Mouse (Mus musculus) olfactory bulb, adult 2 months (tissue): ENCODE data around the gene Plcb1.

Experiments
- CTCF ChIP-seq: fragments of 200-500 bp; IDR thresholded peaks from 2 replicates; pipeline ENCODE4 v1.5.1; 2012; ENCODE audit warnings: low read depth, mild to moderate bottlenecking, low read length, moderate library complexity; ENCODE audit not compliant: insufficient read depth
- POLR2A ChIP-seq: fragments of 200-500 bp; IDR thresholded peaks from 2 replicates; pipeline ENCODE4 v1.6.1; 2012; ENCODE audit warnings: mild to moderate bottlenecking, low read depth, low read length, moderate library complexity; ENCODE audit not compliant: insufficient read depth

DNA sequence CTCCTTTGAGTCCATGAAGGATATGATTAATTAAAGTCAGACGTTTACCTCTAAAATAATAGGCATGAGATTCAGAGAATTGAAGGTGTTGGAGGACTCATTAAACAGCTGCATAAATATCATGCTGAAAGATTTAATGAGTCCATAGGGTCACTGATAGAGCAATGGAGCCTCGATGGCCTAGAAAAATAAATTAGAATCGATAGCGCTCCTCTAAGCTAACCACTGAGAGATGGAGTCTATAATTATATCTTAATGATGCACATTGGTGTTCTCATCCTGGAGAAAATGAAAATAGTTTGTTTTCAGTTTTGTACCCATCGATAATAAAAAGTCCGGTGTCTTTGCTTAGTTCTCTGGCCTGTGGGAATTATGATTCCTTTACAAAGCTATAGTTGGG lies 617.5 kb downstream of the Plcb1 start:
- no peak for TF ChIP-seq POLR2A
- no peak for TF ChIP-seq CTCF
